Mouse (Mus musculus) intestine, embryonic 16.5 days (tissue): ENCODE measurements at regions not wholly inside any gene's neighbourhood (a gene's known extent, or its start where the extent isn't known, plus 50 kb on each side); places are given as distances from the start of the nearest gene placed in this dataset.

Experiments
- ATAC-seq: fragments of 200-750 bp; cut with Nextera tagmentation; 2 replicates; pipeline ENCODE4 v1.8.0; 2017; ENCODE audit warnings: moderate TSS enrichment, moderate library complexity
- H3K27ac ChIP-seq: fragments of 300-500 bp; sonication (generic); 2 replicates; pipeline ENCODE4 v1.5.1; 2014; ENCODE audit warnings: mild to moderate bottlenecking, low read length
- H3K27me3 ChIP-seq: fragments of 300-500 bp; sonication (generic); replicated peaks from 2 replicates; pipeline ENCODE4 v1.6.1; 2014; ENCODE audit warnings: low read length, control low read depth, mixed read lengths; ENCODE audit not compliant: control insufficient read depth, insufficient read depth
- H3K36me3 ChIP-seq: fragments of 300-500 bp; sonication (generic); 2 replicates; pipeline ENCODE4 v1.6.1; 2014; ENCODE audit warnings: low read length, control low read depth; ENCODE audit not compliant: control insufficient read depth, insufficient read depth
- H3K4me1 ChIP-seq: fragments of 300-500 bp; sonication (generic); 2 replicates; pipeline ENCODE4 v1.6.1; 2014; ENCODE audit warnings: low read length, control low read depth, mixed read lengths; ENCODE audit not compliant: control insufficient read depth, insufficient read depth
- H3K4me2 ChIP-seq: fragments of 300-500 bp; sonication (generic); 2 replicates; pipeline ENCODE4 v1.6.1; 2014; ENCODE audit warnings: low read depth, low read length, control low read depth
- H3K4me3 ChIP-seq: fragments of 300-500 bp; sonication (generic); 2 replicates; pipeline ENCODE4 v1.5.1; 2014; ENCODE audit warnings: mild to moderate bottlenecking, low read length
- H3K9ac ChIP-seq: fragments of 300-500 bp; sonication (generic); 2 replicates; pipeline ENCODE4 v1.6.1; 2014; ENCODE audit warnings: low read depth, low read length
- H3K9me3 ChIP-seq: fragments of 300-500 bp; sonication (generic); 2 replicates; pipeline ENCODE4 v1.6.1; 2016; ENCODE audit warnings: low read length, control low read depth; ENCODE audit not compliant: control insufficient read depth
- WGBS: fragments of 180-500 bp; shearing (Covaris S2); extraction: QIAGEN DNeasy Blood & Tissue Kit; methylation state at CpG from one replicate; pipeline ENCODE4 v1.1.7; 2014; 5-methylcytosine and 5-hydroxymethylcytosine counted together

DNA sequence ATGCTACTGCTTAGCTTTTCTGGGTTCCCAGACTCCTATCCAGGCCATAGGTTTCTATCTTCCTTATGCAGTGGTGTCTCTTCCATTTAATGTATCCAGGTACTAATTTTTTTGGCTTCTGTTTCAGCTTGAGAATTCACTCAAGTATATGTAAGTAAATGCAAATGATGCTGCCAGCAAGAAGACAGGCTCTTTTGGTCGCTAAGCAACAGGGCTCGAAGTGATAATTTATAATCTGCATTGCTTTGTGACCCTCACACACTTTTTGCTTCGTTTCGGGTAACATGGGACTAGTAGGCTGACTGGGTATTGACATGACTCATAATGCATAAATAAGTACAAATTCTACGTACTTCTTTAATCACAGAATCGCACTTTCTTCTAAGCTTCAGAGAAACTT is 75.9 kb upstream of the Nectin3 start:
- H3K4me2 ChIP-seq, result no peak overlapping the region
- 67% methylated on average over 6 of the region's 6 CpGs for WGBS
- no peaks in the 10 kb centered on the region for H3K27me3 ChIP-seq
- H3K9me3 ChIP-seq, result no peaks in the 10 kb centered on the region
- no peaks in the 10 kb centered on the region for H3K36me3 ChIP-seq
- no peaks in the 10 kb centered on the region for H3K4me1 ChIP-seq
- no peak overlapping the region for H3K4me3 ChIP-seq
- no peak for ATAC-seq
- no peak overlapping the region for H3K27ac ChIP-seq
- H3K9ac ChIP-seq, result no peak overlapping the region

- ATAC-seq, result no peak
- 80% methylated on average over 1 of the region's 1 CpGs for WGBS
These were observed 69.1 kb upstream of the Nectin3 start for GRCm38 (mm10) chr16:46567446-46567845.

DNA sequence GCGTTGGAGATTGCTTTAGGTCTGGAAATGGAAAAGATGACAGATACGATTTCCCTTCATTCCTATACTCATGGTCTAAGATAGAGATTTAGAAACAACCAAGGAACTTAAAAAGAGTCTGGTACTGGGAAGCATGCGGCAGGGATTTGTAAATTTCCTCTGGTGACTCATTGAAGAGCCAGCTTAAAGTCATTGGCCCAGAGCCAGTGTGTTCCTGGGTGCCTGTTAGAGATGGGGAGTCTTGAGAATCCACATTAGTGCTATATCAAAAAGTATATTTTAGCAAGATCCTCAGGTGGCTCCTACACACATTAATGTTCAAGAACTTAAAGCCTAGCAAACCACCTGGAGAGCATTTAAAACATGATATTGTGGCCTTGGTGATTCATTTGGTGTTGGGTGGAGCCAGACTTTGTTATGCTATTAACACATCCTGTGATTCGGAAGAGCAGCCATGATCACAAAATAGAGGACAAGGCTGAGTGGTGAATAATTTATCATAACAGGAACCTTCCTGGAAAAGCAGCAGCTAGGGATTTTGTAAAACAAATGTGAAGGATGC is 67.8 kb upstream of the Nectin3 start:
- H3K9ac ChIP-seq, result no peak overlapping the region
- no peaks in the 10 kb centered on the region for H3K27me3 ChIP-seq

More at GRCm38 (mm10) chr16:46567446-46567845, 69.1 kb upstream of the Nectin3 start:
- Histone ChIP-seq H3K27me3 (no peaks in the 10 kb centered on the region), H3K4me3 (no peak overlapping the region), H3K4me2 (no peak overlapping the region), H3K9me3 (no peaks in the 10 kb centered on the region), H3K4me1 (no peaks in the 10 kb centered on the region), H3K36me3 (no peaks in the 10 kb centered on the region), H3K9ac (no peak overlapping the region), H3K27ac (no peak overlapping the region)

DNA sequence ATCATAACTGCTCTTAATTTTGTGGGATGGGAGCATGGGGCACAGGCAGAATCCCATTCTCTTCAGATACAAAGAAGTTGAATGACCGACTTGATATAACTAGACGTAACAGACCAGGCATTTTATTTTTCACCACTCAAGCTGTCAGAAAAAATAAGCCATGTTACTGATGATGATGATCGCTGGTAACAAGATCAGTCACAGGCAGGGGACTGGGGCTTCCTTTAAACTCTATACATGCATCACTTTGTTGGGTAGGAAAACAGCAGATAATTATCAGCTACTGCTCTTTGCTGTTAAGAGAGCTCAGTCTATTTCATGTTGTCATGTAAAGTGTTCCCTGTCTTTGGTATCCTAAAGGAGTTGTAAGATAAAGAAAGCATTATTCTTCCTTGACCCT is 59.0 kb upstream of the Nectin3 start:
- WGBS, result 71% methylated on average over 3 of the region's 3 CpGs
- H3K4me1 ChIP-seq, result no peaks in the 10 kb centered on the region
- H3K27me3 ChIP-seq, result no peaks in the 10 kb centered on the region
- H3K4me3 ChIP-seq, result no peak overlapping the region
- no peak for ATAC-seq
- no peaks in the 10 kb centered on the region for H3K36me3 ChIP-seq
- no peak overlapping the region for H3K4me2 ChIP-seq
- H3K9me3 ChIP-seq, result no peaks in the 10 kb centered on the region
- H3K9ac ChIP-seq, result no peak overlapping the region
- H3K27ac ChIP-seq, result no peak overlapping the region

More for the DNA sequence above, 67.8 kb upstream of the Nectin3 start:
- H3K27ac ChIP-seq, result no peak overlapping the region
- no peak for ATAC-seq
- H3K36me3 ChIP-seq, result no peaks in the 10 kb centered on the region
- no peaks in the 10 kb centered on the region for H3K4me1 ChIP-seq
- no peaks in the 10 kb centered on the region for H3K9me3 ChIP-seq
- no peak overlapping the region for H3K4me3 ChIP-seq
- 66% methylated on average over 4 of the region's 4 CpGs for WGBS
- H3K4me2 ChIP-seq, result no peak overlapping the region

DNA sequence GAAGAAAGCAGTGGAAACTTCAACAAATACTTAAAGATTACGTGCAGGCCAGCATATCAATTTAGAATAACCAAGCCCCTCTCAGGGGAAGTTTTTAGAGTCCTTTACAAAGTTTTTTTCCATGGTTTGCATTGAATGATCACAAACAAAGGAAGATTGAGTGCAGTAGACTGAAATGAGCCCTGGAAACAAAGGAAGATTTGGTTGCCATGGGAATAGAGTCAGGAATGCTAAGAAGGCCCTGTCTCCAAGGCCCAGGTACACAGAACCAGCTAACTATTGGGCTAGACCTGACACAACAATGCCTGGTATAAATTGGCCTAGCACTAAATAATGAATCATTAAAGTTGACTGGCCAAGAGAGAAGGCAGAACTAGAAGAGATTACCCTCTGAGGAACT is 49.9 kb upstream of the Nectin3 start:
- 90% methylated on average over 1 of the region's 1 CpGs for WGBS
- no peaks in the 10 kb centered on the region for H3K9me3 ChIP-seq

More for the DNA sequence above, 49.9 kb upstream of the Nectin3 start:
- Histone ChIP-seq H3K4me2 (no peak overlapping the region), H3K27me3 (no peaks in the 10 kb centered on the region), H3K9ac (no peak overlapping the region), H3K36me3 (no peaks in the 10 kb centered on the region), H3K4me1 (no peaks in the 10 kb centered on the region), H3K4me3 (no peak overlapping the region), H3K27ac (no peak overlapping the region)
- no peak for ATAC-seq
